Mouse (Mus musculus) ES-Bruce4 (cell line): ENCODE measurements around the gene Rbpjl.

Source experiments
- CTCF ChIP-seq: IDR thresholded peaks from one replicate; pipeline ENCODE4 v1.8.1; 2011; ENCODE audit warnings: low read depth, low read length
- POLR2A ChIP-seq: IDR thresholded peaks from one replicate; pipeline ENCODE4 v1.8.1; 2011; ENCODE audit warnings: low read length; ENCODE audit not compliant: insufficient read depth

DNA sequence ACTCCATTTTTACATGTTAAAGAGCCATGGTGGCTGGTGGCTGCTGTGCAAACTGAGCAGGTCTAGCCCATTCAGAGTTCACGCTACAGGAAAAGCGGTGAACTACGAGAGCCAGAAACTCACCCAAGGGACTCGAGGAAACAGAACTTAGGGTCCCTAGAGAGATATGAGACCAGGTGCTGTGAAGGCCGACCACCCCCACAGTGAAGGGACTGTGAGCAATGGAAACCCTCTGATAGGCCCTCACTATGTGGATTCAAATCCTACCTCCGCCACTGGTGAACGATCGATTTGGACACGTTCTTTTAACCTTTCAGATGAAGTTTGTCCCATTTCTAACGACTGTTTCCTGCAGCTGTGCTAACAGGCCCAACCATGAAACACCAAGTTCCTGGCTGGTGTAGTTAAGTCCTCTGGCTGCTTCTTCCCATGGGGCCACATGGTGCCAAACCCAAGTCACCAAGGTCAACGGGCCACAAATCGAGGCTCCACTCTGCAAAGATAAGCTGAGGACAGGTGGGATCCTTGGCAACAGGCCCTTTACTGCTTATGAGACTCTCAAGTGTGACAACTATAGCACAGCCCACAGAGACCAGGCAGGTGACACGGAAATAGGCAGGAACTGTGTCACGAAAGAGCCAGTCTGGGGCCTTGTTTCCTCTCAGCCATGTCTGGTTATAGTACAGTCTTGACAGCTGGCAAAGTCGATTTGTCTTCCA lies 19.9 kb downstream of the Rbpjl start:
- no peak for TF ChIP-seq POLR2A
- TF ChIP-seq CTCF = no peak
